Mouse (Mus musculus) intestine, embryonic 16.5 days (tissue): ENCODE measurements around the gene Man1a2. TPM values are rescaled to one million over a fixed set of nuclear protein-coding genes. Genes with fewer than 3 reads are reported as not detected.
A peak's percentile ranks its signal among the peaks of the same experiment; 100 is the strongest.

Source experiments
- ATAC-seq: fragments of 200-750 bp; cut with Nextera tagmentation; 2 replicates; pipeline ENCODE4 v1.8.0; 2017; ENCODE audit warnings: moderate TSS enrichment, moderate library complexity
- H3K27ac ChIP-seq: fragments of 300-500 bp; sonication (generic); 2 replicates; pipeline ENCODE4 v1.5.1; 2014; ENCODE audit warnings: mild to moderate bottlenecking, low read length
- H3K27me3 ChIP-seq: fragments of 300-500 bp; sonication (generic); replicated peaks from 2 replicates; pipeline ENCODE4 v1.6.1; 2014; ENCODE audit warnings: low read length, control low read depth, mixed read lengths; ENCODE audit not compliant: control insufficient read depth, insufficient read depth
- H3K36me3 ChIP-seq: fragments of 300-500 bp; sonication (generic); 2 replicates; pipeline ENCODE4 v1.6.1; 2014; ENCODE audit warnings: low read length, control low read depth; ENCODE audit not compliant: control insufficient read depth, insufficient read depth
- H3K4me1 ChIP-seq: fragments of 300-500 bp; sonication (generic); 2 replicates; pipeline ENCODE4 v1.6.1; 2014; ENCODE audit warnings: low read length, control low read depth, mixed read lengths; ENCODE audit not compliant: control insufficient read depth, insufficient read depth
- H3K4me2 ChIP-seq: fragments of 300-500 bp; sonication (generic); 2 replicates; pipeline ENCODE4 v1.6.1; 2014; ENCODE audit warnings: low read depth, low read length, control low read depth
- H3K4me3 ChIP-seq: fragments of 300-500 bp; sonication (generic); 2 replicates; pipeline ENCODE4 v1.5.1; 2014; ENCODE audit warnings: mild to moderate bottlenecking, low read length
- H3K9ac ChIP-seq: fragments of 300-500 bp; sonication (generic); 2 replicates; pipeline ENCODE4 v1.6.1; 2014; ENCODE audit warnings: low read depth, low read length
- H3K9me3 ChIP-seq: fragments of 300-500 bp; sonication (generic); 2 replicates; pipeline ENCODE4 v1.6.1; 2016; ENCODE audit warnings: low read length, control low read depth; ENCODE audit not compliant: control insufficient read depth
- WGBS: fragments of 180-500 bp; shearing (Covaris S2); extraction: QIAGEN DNeasy Blood & Tissue Kit; methylation state at CpG from one replicate; pipeline ENCODE4 v1.1.7; 2014; 5-methylcytosine and 5-hydroxymethylcytosine counted together
- polyA plus RNA-seq: library from polyadenylated mRNA; unstranded; fragments of >200 nt; fragmentation: Nextera tagmentation; extraction: Ambion mirVana; gene quantifications from 2 replicates; pipeline ENCODE4 v1.2.1, GENCODE M21; 2015

Man1a2 gene
- 54.0 and 60.7 TPM in 2 replicates for polyA plus RNA-seq

DNA sequence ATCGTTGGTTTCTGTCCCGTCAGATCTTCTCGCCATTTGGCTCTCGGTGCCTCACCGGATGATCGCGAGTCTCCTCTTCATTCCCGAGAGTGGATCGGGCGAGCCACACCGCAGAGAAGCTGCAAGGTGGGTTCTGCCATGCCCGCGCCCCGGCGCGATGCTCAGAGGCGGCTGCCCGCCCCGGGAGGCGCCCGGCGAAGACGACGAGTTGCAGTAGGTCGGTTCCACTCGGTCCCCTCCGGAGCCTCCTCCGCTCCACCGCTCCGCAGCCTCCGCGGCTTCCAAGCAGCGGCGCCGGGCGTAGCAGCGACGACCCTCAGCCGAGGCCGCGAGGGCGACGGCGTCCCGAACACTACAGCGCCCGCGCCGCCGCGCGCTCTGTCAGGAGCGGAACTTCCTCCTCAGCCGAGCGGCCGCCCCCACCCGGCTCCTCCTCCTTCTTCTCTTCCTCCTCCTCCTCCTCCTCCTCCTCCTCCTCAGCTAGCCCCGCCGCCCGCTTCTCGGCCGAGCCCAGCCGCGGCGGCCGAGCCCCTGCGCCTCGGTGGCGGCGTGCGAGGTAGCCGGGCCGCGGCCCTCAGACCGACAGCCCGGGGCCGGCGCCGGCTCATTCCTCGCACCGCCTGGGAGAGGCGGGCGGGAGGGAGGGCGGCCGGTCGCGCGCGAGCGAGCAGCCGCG is at the start of gene Man1a2:
TSS of gene Man1a2 (minus strand) at position 417 of the 676 bp plus-strand sequence.
- H3K4me3 ChIP-seq: peak within 1 kb of the TSS; percentile 88
- H3K4me1 ChIP-seq: peaks cover 11% of the 10 kb centered on the region
- peak within 1 kb of the TSS; percentile 93 for H3K9ac ChIP-seq
- no peaks in the 10 kb centered on the region for H3K36me3 ChIP-seq
- ATAC-seq: peak; percentile 93
- no peaks in the 10 kb centered on the region for H3K27me3 ChIP-seq
- H3K27ac ChIP-seq: peak within 1 kb of the TSS; percentile 95
- WGBS: under 1% methylated on average over 86 of the region's 92 CpGs
- H3K9me3 ChIP-seq: no peaks in the 10 kb centered on the region
- peak within 1 kb of the TSS; percentile 82 for H3K4me2 ChIP-seq

DNA sequence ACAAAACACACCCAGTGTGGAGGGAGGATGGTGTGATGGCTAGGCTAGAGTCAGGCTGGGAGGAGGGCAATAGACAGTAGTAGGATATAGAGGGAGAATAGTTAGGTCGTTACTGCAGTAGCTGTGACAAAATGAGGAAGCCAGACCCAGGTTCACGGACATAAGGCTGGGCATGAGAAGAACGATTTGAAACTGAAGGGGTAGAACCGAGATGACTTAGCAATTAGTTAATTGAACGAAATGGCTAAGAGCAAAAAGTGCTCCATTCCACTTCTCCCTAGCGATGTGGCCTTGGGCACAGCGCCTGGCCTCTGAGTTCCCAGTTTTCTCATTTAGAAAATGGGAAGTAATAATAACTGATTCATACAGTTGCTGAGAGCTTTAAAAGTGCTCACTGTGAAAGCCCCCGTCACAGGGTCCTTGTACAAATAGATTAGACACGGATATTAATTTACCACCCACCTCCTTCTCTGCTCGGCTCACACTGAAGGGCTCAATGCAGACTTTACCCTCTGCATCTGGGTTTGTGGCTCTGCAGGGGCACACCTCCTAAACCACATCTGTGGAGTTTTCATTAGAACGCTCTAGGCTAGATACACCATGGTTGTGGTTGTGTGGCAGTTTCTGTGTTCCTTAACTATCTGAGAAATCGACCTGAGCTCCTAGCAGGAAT is 49.3 kb upstream of the Man1a2 start:
- Histone ChIP-seq H3K4me1 (no peaks in the 10 kb centered on the region), H3K9ac (no peak overlapping the region), H3K27me3 (no peaks in the 10 kb centered on the region), H3K9me3 (no peaks in the 10 kb centered on the region), H3K27ac (no peak overlapping the region), H3K4me2 (no peak overlapping the region), H3K4me3 (no peak overlapping the region), H3K36me3 (no peaks in the 10 kb centered on the region)
- no peak for ATAC-seq
- WGBS: 72% methylated on average over 12 of the region's 12 CpGs

DNA sequence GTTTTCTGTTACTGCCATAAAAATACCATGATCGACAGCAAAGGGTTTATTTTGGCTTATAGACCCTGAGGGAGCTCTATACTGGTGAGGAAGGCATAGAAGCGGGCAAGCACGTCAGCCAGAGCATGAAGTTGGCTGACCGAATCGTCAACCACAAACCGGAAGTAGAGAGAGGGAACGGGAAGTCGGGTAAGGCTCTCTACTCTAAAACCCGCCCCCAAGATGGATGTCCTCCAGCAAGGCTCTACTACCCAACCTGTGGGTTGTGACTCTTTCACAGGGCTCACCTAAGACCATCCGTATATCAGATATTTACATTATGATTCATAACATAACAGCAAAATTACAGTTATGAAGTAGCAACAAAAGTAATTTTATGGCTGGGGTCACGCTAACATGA is 46.6 kb upstream of the Man1a2 start:
- 90% methylated on average over 11 of the region's 11 CpGs for WGBS
- Histone ChIP-seq H3K9me3 (no peaks in the 10 kb centered on the region), H3K4me2 (no peak overlapping the region), H3K36me3 (no peaks in the 10 kb centered on the region), H3K27me3 (no peaks in the 10 kb centered on the region), H3K4me3 (no peak overlapping the region), H3K27ac (no peak overlapping the region), H3K9ac (no peak overlapping the region), H3K4me1 (no peaks in the 10 kb centered on the region)
- no peak for ATAC-seq

DNA sequence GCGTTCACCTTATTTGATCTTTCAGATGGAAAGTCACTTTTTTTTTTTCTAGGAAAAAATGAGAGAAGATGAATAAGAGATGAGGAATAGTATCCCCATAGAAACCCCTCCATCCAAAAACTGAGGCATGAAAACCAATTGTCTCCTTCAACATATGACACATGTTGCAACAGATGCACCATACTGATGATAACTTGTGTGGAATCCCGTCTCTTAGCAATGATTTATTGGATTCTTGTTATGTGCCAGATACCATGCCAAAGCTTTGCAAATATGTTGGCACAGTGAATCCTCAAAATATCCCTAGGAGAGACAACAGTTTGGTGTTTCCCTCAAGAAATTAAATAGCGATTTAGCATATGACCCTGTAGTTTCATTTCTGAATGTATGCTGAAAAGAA is 46.0 kb upstream of the Man1a2 start:
- no peak overlapping the region for H3K27ac ChIP-seq
- H3K4me3 ChIP-seq: no peak overlapping the region
- H3K4me1 ChIP-seq: no peaks in the 10 kb centered on the region
- H3K36me3 ChIP-seq: no peaks in the 10 kb centered on the region
- 83% methylated on average over 3 of the region's 3 CpGs for WGBS
- no peak overlapping the region for H3K4me2 ChIP-seq
- H3K9me3 ChIP-seq: no peaks in the 10 kb centered on the region
- H3K27me3 ChIP-seq: no peaks in the 10 kb centered on the region
- no peak overlapping the region for H3K9ac ChIP-seq
- ATAC-seq: no peak

DNA sequence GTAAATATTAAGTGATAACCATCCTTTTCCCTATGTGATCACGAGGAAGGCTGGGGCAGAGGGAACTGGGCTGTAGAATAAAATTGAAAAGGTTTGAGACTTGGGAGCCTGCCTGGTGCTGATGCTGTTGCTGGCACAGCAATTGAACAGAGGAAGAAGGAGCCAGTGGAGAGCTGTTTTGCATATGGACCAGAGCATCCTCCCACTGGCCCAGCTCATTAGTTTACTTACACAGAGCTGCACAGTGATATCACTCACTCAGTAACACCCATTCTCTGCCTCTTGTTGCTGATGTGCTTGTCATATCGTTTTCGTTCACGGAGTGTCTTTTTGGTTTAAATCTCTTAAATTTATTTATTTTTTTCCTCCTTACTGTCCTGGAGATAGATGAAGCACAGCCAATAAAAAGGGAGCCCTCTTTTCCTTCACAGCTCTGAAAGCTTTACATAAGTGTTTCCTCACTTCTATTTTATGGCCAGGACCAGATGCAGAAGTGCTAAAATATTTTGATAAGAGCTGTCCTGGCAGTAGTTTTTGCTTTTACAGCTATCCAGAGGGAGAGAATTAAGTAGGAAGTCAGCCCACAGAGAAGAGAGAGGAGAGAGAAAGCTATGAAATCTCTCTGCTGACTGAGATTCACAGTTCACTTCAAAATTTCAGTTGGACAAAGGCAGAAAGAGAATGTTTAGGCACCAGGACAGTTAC is 42.9 kb upstream of the Man1a2 start:
- Histone ChIP-seq H3K4me3 (no peak overlapping the region), H3K4me1 (no peaks in the 10 kb centered on the region), H3K27ac (no peak overlapping the region), H3K36me3 (no peaks in the 10 kb centered on the region), H3K9ac (no peak overlapping the region), H3K4me2 (no peak overlapping the region), H3K9me3 (peaks cover 6% of the 10 kb centered on the region), H3K27me3 (no peaks in the 10 kb centered on the region)
- 72% methylated on average over 4 of the region's 4 CpGs for WGBS
- ATAC-seq: no peak

DNA sequence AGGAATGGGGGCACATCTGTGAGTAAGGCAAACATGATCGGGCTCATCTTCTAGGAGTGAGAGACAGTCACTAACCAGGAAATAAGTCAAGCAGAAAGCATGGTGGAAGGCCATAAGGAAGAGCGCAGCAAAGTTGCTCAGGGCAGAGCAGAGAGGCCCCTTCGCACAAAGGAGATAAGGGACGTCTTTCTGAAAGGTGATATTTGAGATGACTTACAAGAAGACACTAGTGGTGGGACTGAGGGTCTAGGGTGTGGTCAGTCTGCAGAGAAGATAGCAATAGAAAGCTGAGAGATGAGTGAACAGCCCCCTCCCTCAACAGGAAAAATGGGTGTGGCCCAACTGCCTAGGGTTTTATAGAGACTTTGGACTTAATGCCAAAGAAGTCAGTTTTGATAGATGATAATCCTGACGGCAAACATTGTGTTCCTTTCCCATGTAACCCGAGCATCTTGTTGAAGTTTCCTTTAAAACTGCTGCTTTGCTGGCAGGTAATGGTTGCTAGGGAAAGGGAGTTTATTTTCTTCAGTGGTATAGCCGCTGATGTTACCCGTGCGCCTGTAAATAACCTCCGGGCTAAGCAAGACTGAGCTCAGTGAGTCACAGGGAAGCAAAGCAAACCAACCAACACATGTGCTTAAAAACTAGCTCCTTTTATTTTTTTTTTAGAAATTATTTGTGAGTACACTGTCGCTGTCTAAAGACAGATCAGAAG is 40.8 kb upstream of the Man1a2 start:
- peak; percentile 56; the same call in 1 of the 2 replicates for ATAC-seq
- H3K4me1 ChIP-seq: no peaks in the 10 kb centered on the region
- no peaks in the 10 kb centered on the region for H3K27me3 ChIP-seq
- peaks cover 14% of the 10 kb centered on the region for H3K9me3 ChIP-seq
- H3K4me2 ChIP-seq: no peak overlapping the region
- 60% methylated on average over 11 of the region's 11 CpGs for WGBS
- H3K36me3 ChIP-seq: no peaks in the 10 kb centered on the region
- H3K27ac ChIP-seq: no peak overlapping the region
- no peak overlapping the region for H3K4me3 ChIP-seq
- H3K9ac ChIP-seq: no peak overlapping the region

DNA sequence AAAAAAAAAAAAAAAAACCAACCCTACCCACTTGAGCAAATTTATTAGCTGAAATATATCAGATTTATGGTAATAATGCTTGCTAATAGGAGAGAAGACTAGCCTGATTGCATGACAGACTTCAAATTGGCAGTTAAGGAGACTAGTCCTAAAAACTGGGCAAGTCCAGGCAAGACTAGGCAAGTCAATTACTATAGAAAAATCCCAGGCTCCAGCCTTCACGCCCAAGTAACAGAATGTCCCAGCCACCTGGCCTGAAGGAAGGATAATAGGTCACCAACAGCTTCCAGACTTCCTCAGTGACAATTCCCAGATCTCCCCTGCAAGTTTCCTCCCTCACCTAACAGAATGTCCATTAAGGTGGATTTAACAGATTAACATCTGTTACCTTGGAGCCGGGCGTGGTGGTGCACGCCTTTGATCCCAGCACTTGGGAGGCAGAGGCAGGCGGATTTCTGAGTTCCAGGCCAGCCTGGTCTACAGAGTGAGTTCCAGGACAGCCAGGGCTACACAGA is 35.5 kb upstream of the Man1a2 start:
- Histone ChIP-seq H3K9ac (no peak overlapping the region), H3K9me3 (peaks cover 14% of the 10 kb centered on the region), H3K4me3 (no peak overlapping the region), H3K36me3 (no peaks in the 10 kb centered on the region), H3K4me2 (no peak overlapping the region), H3K27me3 (no peaks in the 10 kb centered on the region), H3K27ac (no peak overlapping the region), H3K4me1 (no peaks in the 10 kb centered on the region; the same call in 1 of the 2 replicates)
- no peak for ATAC-seq
- WGBS: 93% methylated on average over 5 of the region's 5 CpGs

DNA sequence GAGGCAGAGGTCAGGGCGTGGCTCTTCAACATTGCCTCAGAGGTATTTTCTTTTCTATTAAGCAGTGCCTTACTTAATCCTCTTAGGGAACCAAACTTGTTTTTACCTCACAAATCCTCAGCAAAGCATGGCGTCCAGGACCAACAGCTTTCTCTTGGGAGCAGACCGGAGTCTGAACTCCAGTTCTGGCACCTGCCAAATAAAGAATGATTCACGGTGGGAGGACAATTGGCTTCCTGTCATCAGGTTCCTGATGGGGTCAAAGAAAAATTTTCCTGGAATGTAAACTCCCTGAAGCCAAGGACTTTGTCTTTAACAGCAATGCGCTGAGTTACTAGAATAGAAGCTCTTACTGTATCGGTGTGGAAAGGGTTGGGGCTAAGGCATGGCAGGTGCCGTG is 30.9 kb upstream of the Man1a2 start:
- H3K9ac ChIP-seq: no peak overlapping the region
- H3K4me3 ChIP-seq: no peak overlapping the region
- H3K4me1 ChIP-seq: no peaks in the 10 kb centered on the region; the same call in 1 of the 2 replicates
- H3K36me3 ChIP-seq: no peaks in the 10 kb centered on the region
- no peaks in the 10 kb centered on the region for H3K27me3 ChIP-seq
- no peak overlapping the region for H3K27ac ChIP-seq
- H3K4me2 ChIP-seq: no peak overlapping the region
- ATAC-seq: no peak
- no peaks in the 10 kb centered on the region for H3K9me3 ChIP-seq
- 58% methylated on average over 7 of the region's 7 CpGs for WGBS

DNA sequence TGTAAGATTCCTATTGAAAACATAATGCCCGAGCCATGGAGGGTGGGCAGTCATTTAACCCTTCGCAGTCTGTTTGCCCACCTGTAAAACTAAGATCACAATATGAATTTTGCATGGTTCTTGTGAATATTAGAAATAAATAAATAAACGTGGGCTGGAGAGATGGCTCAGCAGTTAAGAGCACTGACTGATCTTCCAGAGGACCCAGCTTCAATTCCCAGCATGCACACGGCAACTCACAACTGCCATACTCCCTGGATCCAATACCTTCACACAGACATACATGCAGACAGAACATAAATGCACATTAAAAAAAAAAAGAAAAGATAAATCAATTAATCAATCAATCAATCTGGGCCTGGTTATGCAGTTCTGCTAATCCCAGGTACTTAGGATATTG is 30.1 kb upstream of the Man1a2 start:
- H3K9me3 ChIP-seq: no peaks in the 10 kb centered on the region
- H3K4me1 ChIP-seq: no peaks in the 10 kb centered on the region; the same call in 1 of the 2 replicates
- WGBS: 67% methylated on average over 4 of the region's 4 CpGs
- no peak overlapping the region for H3K9ac ChIP-seq
- no peak overlapping the region for H3K4me2 ChIP-seq
- H3K36me3 ChIP-seq: no peaks in the 10 kb centered on the region
- H3K27ac ChIP-seq: no peak overlapping the region
- no peak for ATAC-seq
- H3K4me3 ChIP-seq: no peak overlapping the region
- no peaks in the 10 kb centered on the region for H3K27me3 ChIP-seq
